Mouse (Mus musculus) adrenal gland, postnatal 10 days (tissue): ENCODE results near the gene Atg5. TPM values are rescaled to one million over a fixed set of nuclear protein-coding genes. Genes with fewer than 3 reads are reported as not detected.
"Not testable (repeated sequence)": the region's sequence is repeated elsewhere in the genome, so short reads cannot be mapped to it uniquely, and the experiment has no call there.

ENCODE experiments used
- DNase-seq: peaks from one replicate; pipeline ENCODE4 v3.0.0; 2021; ENCODE audit warnings: mixed read lengths
- long read RNA-seq, 2 experiments: library from polyadenylated mRNA; stranded (forward); transcript quantifications; one replicate each; pipeline ENCODE4 v2.0.0; 2021
- total RNA-seq, 2 experiments: library from RNA; stranded (reverse); gene quantifications; 2 replicates each; pipeline ENCODE4 v1.2.3; 2021

The Atg5 gene
- total RNA-seq = 10 to 100 TPM; 23.0 to 23.1 TPM
- long read RNA-seq, experiment 1, transcript Atg5-201 (8 exons, 2,352 nt) = major isoform, 38 of 52 reads
- long read RNA-seq, experiment 1, partial matches to known transcripts = 2 of 52 reads
- long read RNA-seq, experiment 1, other reads (novel, unspliced or antisense) = 12 of 52 reads
- long read RNA-seq, experiment 2, transcript Atg5-201 (8 exons, 2,352 nt) = major isoform, 27 of 32 reads
- long read RNA-seq, experiment 2, partial matches to known transcripts = 0 of 32 reads
- long read RNA-seq, experiment 2, other reads (novel, unspliced or antisense) = 5 of 32 reads

GRCm38 (mm10) chr10:44268145-44268860 lies at the start of gene Atg5:
Atg5 (plus strand) TSS chr10:44268358.
- DNase-seq = peak; percentile 100

DNA sequence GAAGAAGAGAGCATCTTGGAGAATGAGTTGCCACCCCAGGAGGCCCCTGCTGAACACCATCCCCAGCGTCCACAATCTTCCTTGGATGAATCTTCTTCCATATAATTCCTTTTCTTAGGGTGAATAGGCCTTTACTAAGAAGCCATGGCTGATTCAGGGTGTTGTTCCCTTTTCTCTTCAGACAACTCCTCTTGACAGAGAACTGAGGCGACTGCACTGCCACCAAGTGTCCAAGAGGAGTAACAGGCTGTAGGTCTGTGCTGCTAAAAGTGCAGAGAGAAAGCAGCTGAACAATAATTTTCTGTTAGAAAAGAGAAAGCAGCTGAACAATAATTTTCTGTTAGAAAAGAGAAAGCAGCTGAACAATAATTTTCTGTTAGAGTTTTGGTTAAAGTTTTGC lies 49.1 kb upstream of the Atg5 start:
- DNase-seq = peak; percentile 7

DNA sequence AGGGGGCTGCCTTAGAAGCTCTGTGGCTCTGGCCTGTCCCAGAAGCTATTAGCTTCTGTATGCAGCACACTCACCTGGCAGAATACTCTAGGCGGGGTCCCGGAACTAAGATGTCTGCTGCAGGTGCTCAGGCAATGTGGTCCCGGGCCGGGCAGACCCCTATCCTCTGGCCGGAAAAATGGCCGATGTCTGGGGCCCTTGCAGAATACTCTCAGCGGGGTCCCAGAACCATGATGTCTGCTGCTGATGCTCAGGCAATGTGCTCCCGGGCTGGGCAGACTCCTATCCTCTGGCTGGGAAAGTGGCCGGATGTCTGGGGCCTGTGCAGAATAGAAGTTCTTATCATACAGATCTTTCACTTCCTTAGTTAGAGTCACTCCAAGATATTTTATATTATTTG lies 43.8 kb upstream of the Atg5 start:
- DNase-seq = no peak

- DNase-seq = peak; percentile 63
Measured at GRCm38 (mm10) chr10:44233351-44233750, 34.8 kb upstream of the Atg5 start.

GRCm38 (mm10) chr10:44235298-44235697 lies 32.9 kb upstream of the Atg5 start:
- not testable (repeated sequence) for DNase-seq

- DNase-seq = no peak
Measured at GRCm38 (mm10) chr10:44256624-44257023, 11.5 kb upstream of the Atg5 start.

DNA sequence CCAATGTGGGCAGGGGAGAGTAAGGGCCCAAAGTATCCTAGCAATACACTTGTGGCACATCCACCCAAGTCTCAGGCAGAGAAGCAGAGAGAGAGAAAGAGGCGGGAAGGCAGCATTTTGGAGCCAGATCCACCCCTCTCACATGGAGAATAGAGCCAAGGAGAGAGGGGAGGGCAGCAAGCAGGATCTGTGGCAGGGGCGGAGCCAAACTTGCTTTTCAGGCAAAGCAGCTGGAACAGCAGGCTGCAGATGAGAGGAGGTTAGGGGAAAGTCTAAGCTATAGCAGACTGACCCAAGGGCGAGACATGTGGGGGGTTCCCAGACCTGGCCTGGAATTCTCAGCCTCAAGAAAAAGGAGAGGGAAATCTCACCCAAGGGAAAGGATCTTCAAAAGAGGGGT lies 2.3 kb upstream of the Atg5 start:
- DNase-seq = no peak

GRCm38 (mm10) chr10:44266561-44266960 lies 1.6 kb upstream of the Atg5 start:
- DNase-seq = no peak

- peak; percentile 20 for DNase-seq
Measured at GRCm38 (mm10) chr10:44267426-44268142, 574 bp upstream of the Atg5 start.

DNA sequence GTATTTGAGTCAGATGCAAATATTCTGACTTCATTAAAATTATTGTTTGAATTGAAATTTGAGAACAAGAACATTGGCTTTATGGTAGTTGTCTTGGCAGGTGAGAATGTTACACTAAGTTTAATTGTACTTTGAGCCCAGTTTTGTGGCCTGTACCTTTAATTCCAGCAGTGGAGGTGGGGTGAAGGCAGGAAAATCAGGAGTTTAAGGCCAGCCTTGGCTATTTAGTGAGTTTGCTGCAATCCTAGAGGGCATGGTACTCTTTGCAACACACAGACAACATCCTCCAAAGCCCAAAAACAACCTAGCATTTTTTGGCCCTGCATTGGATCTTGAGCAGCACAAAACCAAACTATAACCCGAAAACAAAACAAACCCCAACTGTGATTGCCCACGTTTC lies 1.1 kb downstream of the Atg5 start:
- DNase-seq = no peak

GRCm38 (mm10) chr10:44282323-44282722 lies 14.2 kb downstream of the Atg5 start:
- no peak for DNase-seq

DNA sequence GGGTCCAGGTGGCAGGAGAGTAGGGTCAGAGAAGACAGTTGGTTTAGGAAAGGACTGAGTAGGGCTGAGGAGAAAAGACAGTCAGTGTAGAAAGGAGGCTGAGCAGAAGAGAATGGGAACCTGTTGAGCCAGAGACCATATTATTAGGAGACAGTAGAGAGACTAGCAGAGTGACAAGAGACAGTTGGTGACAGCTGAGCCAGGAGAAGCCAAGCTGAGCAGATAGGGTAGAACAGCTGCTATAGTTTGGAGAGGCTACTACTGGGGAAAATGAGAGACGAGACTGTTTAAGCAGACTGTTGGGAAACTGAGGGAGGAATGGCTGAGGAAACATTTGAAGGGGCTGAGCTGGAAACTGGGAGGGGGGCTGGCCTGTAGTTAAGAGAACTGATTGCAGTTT lies 16.9 kb downstream of the Atg5 start:
- DNase-seq = no peak

GRCm38 (mm10) chr10:44285935-44286334 lies 17.8 kb downstream of the Atg5 start:
- no peak for DNase-seq

DNA sequence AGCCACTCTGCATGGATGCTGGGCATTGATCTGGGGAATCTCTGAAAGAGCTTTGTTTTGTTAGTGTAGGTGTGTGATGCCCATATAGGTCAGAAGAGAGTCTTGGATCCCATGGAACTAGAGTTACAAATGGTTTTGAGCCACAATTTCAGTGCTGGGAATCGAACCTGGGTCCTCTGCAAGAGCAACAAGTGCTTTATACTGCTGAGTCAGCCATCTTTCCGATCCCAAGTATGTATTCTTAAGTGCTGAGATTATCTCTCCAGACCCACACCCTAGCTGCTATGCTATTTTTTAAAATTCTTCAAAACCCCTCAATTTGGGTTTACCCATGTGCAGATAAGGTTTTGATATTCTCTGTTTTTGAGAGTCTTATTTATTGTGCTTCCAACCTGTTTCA lies 22.7 kb downstream of the Atg5 start:
- no peak for DNase-seq

DNA sequence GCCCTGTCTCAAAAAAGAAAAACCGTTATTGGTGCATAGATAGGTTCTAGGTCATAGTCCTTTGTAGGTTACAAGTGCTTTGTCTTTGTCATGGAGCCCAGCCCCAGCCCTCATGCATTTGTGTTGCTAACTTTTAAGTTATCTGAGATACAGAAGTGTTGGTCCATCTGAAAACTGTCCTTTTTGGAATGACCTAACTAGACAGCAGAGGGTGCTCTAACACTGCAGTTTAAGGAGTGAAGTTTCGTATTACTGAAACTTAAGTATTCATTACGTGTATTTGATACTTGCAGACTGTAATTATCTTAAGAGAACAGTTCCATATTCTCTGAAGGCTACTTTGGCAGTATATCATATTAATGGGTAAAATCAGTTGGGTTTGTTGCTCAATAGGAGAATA lies 24.0 kb downstream of the Atg5 start:
- DNase-seq = peak; percentile 44

DNA sequence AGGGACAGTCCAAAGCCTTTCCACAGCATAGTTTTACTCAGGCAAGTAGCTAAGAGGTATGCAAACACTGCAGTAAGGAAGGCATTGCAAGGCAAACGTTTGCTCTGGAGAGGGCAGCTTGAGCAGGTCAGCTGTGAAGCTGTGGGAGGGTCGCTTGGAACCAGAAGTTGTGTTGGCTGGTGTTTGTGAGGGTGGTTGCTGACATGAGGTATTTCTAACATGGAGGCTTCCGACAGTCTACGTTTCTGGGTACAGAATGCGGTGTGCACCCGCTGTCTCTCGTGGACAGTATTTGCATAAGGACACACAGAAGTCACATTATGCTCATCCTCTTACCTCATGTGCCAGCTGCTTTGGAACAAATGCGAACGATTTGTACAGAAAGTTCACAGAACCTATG lies 31.0 kb downstream of the Atg5 start:
- no peak for DNase-seq

- no peak for DNase-seq
Measured at GRCm38 (mm10) chr10:44300078-44300477, 31.9 kb downstream of the Atg5 start.

DNA sequence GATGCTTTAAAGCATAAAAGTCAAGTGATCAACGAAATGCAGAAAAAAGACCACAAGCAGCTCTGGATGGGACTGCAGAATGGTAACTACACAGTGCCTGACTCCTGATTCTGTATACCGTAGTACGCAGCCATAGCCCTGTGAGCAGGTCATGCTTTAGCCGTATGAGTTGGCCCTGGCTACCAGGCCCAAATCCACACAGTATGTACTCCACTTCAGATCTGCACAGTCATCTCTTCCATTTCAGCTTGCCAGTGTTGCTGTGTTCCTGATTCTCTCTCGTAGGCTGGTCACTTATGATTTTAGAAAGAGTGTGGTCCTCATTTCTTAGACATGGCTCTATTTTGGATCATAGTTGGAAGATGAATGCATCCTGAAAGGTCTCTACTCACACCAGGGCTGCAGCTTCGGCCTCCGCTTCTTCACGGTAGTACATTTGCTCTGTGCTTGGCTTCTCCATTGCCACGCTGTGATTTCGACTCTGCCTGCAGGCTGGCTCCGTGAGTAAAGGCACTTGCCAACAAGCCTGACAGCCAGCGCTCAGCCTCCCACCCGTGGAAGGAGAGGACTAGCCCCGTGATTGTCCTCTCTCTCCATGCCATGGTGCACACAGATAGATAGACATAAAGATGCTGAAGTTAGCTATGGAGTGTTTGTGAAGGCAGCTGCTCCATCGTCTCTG lies 35.6 kb downstream of the Atg5 start:
- no peak for DNase-seq

- DNase-seq = no peak
Measured at GRCm38 (mm10) chr10:44304330-44304717, 36.2 kb downstream of the Atg5 start.

- DNase-seq = no peak
Measured at GRCm38 (mm10) chr10:44304845-44305244, 36.7 kb downstream of the Atg5 start.

DNA sequence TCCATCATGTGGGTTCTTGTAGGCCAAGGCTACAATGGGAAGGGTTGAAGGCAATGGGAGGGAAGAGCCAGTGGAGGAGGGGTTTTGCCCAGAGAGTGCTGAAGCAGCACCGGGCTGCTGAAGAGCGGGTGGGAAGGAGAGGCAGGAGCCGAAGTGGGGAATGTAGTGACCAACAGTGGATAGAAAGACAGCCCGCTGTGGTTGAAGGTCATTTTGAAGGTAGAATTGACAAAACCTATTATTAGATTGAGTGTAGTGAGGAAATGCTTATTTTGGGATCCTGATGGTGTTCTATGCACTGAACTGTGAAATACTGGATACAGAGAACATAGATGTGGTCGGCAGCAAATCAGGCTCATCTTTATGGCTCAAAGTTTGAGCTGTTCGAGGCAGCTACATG lies 38.1 kb downstream of the Atg5 start:
- DNase-seq = no peak

DNA sequence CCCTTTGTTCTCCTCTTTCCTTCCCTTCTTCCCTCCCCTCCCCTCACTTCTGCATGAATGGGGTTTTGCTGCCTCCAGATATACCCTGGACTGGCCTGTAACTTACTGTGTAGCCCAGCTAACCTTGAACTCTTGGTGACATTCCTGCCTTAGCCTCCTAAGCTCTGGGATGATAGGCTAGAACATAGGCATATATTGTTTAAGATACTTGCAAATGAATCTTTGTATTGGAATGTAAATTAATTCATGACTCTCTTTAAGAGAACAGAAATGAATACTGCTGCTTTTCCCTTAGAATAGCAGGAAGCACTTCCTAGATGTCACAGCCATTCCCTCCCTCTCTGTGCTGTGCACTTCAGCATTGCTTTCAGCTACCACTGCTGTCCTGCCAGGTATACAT lies 40.1 kb downstream of the Atg5 start:
- DNase-seq = no peak

DNA sequence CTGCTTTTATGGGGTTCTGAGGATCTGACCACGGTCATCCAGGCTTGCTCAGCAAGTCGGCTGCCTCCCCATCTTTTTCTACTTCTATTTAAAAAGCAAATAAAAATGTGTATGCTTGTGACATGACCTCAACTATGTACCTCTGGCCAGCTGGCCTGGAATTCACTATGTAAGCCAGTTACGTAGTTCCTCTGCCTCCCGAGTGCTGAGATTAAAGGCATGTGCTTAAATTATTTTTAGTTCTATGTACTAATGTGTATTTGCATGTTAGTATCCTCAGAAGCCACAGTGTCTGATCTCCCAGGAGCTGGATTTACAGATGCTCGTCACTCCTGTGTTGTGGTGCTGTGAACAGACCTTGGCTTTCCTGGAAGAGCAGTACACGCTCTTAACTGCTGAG lies 41.1 kb downstream of the Atg5 start:
- DNase-seq = no peak
